Mouse (Mus musculus): ENCODE measurements around the gene Ly9.

The Ly9 gene

GRCm38 (mm10) chr1:171607176-171607575 is at the start of gene Ly9:
Gene Ly9 (minus strand): TSS chr1:171607410.
- DNase-seq = no peak

- no peak for DNase-seq
Observed at GRCm38 (mm10) chr1:171652734-171653133, 45.5 kb upstream of the Ly9 start, which contains the start of gene Slamf7. Gene Slamf7 (minus strand): TSS chr1:171653035.

- DNase-seq = no peak
Observed at GRCm38 (mm10) chr1:171648840-171649239, 41.6 kb upstream of the Ly9 start.

GRCm38 (mm10) chr1:171647716-171648115 is 40.5 kb upstream of the Ly9 start:
- DNase-seq = no peak

- no peak for DNase-seq
Observed at GRCm38 (mm10) chr1:171646429-171646940, 39.3 kb upstream of the Ly9 start.

GRCm38 (mm10) chr1:171643612-171644011 is 36.4 kb upstream of the Ly9 start:
- no peak for DNase-seq

GRCm38 (mm10) chr1:171640796-171641195 is 33.6 kb upstream of the Ly9 start:
- DNase-seq = no peak

GRCm38 (mm10) chr1:171638686-171639085 is 31.5 kb upstream of the Ly9 start:
- no peak for DNase-seq

- DNase-seq = no peak
Observed at GRCm38 (mm10) chr1:171637101-171637500, 29.9 kb upstream of the Ly9 start.

- no peak for DNase-seq
Observed at GRCm38 (mm10) chr1:171635696-171636095, 28.5 kb upstream of the Ly9 start.

GRCm38 (mm10) chr1:171631447-171631846 is 24.2 kb upstream of the Ly9 start:
- DNase-seq = peak; percentile 32

GRCm38 (mm10) chr1:171630912-171631311 is 23.7 kb upstream of the Ly9 start:
- no peak for DNase-seq

GRCm38 (mm10) chr1:171630041-171630440 is 22.8 kb upstream of the Ly9 start:
- DNase-seq = no peak

GRCm38 (mm10) chr1:171629168-171629567 is 22.0 kb upstream of the Ly9 start:
- no peak for DNase-seq

- DNase-seq = no peak
Observed at GRCm38 (mm10) chr1:171627801-171628200, 20.6 kb upstream of the Ly9 start.

GRCm38 (mm10) chr1:171620091-171620490 is 12.9 kb upstream of the Ly9 start:
- no peak for DNase-seq

GRCm38 (mm10) chr1:171619645-171620044 is 12.4 kb upstream of the Ly9 start:
- DNase-seq = no peak

- peak; percentile 57 for DNase-seq
Observed at GRCm38 (mm10) chr1:171619001-171619400, 11.8 kb upstream of the Ly9 start.

- DNase-seq = no peak
Observed at GRCm38 (mm10) chr1:171616881-171617515, 9.8 kb upstream of the Ly9 start.

- no peak for DNase-seq
Observed at GRCm38 (mm10) chr1:171613962-171614361, 6.8 kb upstream of the Ly9 start.

- DNase-seq = no peak
Observed at GRCm38 (mm10) chr1:171610781-171611180, 3.6 kb upstream of the Ly9 start.

- DNase-seq = no peak
Observed at GRCm38 (mm10) chr1:171610026-171610425, 2.8 kb upstream of the Ly9 start.

- no peak for DNase-seq
Observed at GRCm38 (mm10) chr1:171606656-171607055, 554 bp downstream of the Ly9 start.

GRCm38 (mm10) chr1:171604686-171605085 is 2.5 kb downstream of the Ly9 start:
- DNase-seq = no peak

GRCm38 (mm10) chr1:171584584-171584983 is 22.6 kb downstream of the Ly9 start:
- no peak for DNase-seq

All from right cerebral cortex, adult 18-20 months (tissue).